Mouse (Mus musculus) CD4-positive, CD25-positive, alpha-beta regulatory T cell, adult 9 weeks (primary cell): ENCODE data around the gene Olfr482. TPM values are rescaled to one million over a fixed set of nuclear protein-coding genes. Genes with fewer than 3 reads are reported as not detected.

Source experiments
- polyA plus RNA-seq: library from polyadenylated mRNA; unstranded; fragments of 100-300 nt; shearing (Covaris generic); gene quantifications from one replicate; pipeline ENCODE4 v1.2.1, GENCODE M21; 2017

Gene Olfr482
- 0.12 TPM for polyA plus RNA-seq

GRCm38 (mm10) chr7:108097486-108097885 lies at the start of gene Olfr482:
Gene Olfr482 (minus strand): TSS chr7:108097586.

GRCm38 (mm10) chr7:108127349-108127748 lies 30.0 kb upstream of the Olfr482 start, which contains the start of gene Olfr484:
Gene Olfr484 (minus strand): TSS chr7:108127449.

GRCm38 (mm10) chr7:108100549-108100948 lies 3.2 kb upstream of the Olfr482 start, which contains the start of gene Olfr483:
Gene Olfr483 (plus strand): TSS chr7:108100849.

GRCm38 (mm10) chr7:108079555-108079954 lies 17.8 kb downstream of the Olfr482 start, which contains the start of gene Olfr481:
Gene Olfr481 (plus strand): TSS chr7:108079855.

GRCm38 (mm10) chr7:108067246-108067645 lies 30.1 kb downstream of the Olfr482 start, which contains the start of gene Olfr480:
Gene Olfr480 (minus strand): TSS chr7:108067346.

GRCm38 (mm10) chr7:108050393-108050792 lies 47.0 kb downstream of the Olfr482 start, which contains the start of gene Olfr479:
Gene Olfr479 (plus strand): TSS chr7:108050693.

Other genes with a start within 250 kb of the Olfr482 start
- gene Olfr472, start 199.7 kb downstream of the Olfr482 start, polyA plus RNA-seq, result not detected
- not detected for gene Olfr473, start 167.1 kb downstream of the Olfr482 start, polyA plus RNA-seq
- gene Olfr474, start 142.9 kb downstream of the Olfr482 start, polyA plus RNA-seq, result not detected
- gene Olfr476, start 132.8 kb downstream of the Olfr482 start, polyA plus RNA-seq, result not detected
- gene Olfr477, start 110.9 kb downstream of the Olfr482 start, polyA plus RNA-seq, result not detected
- gene Olfr478, start 63.6 kb downstream of the Olfr482 start, polyA plus RNA-seq, result not detected
- gene Olfr479, start 46.9 kb downstream of the Olfr482 start, polyA plus RNA-seq, result not detected
- gene Olfr480, start 30.2 kb downstream of the Olfr482 start, polyA plus RNA-seq, result not detected
- gene Olfr481, start 17.7 kb downstream of the Olfr482 start, polyA plus RNA-seq, result 0.06 TPM
- gene Olfr483, start 3.3 kb upstream of the Olfr482 start, polyA plus RNA-seq, result not detected
- gene Olfr484, start 29.9 kb upstream of the Olfr482 start, polyA plus RNA-seq, result 0.10 TPM
- not detected for gene Olfr485, start 62.3 kb upstream of the Olfr482 start, polyA plus RNA-seq
- gene Olfr486, start 75.2 kb upstream of the Olfr482 start, polyA plus RNA-seq, result not detected
- gene Olfr487, start 117.0 kb upstream of the Olfr482 start, polyA plus RNA-seq, result not detected
- not detected for gene Olfr488, start 160.8 kb upstream of the Olfr482 start, polyA plus RNA-seq
- gene Olfr490, start 191.3 kb upstream of the Olfr482 start, polyA plus RNA-seq, result not detected
- gene Olfr491, start 215.9 kb upstream of the Olfr482 start, polyA plus RNA-seq, result not detected
- gene Olfr492, start 226.1 kb upstream of the Olfr482 start, polyA plus RNA-seq, result not detected
- not detected for gene Olfr493, start 249.4 kb upstream of the Olfr482 start, polyA plus RNA-seq